ENCODE assay signal across 9 mouse cellular contexts in genomic region chr13:73512776-73513673, GRCm38 (mm10). TPM values are rescaled to one million over a fixed set of nuclear protein-coding genes. Genes with fewer than 3 reads are reported as not detected.
DNase-seq lines count a peak whose midpoint lies in the region; ATAC-seq and TF ChIP-seq lines count a peak whose summit lies in the region.
"Had no signal": no experiment of that assay in that cellular context is flagged by ENCODE, and none has a peak within 500 bp of the region (broad histone marks: within the 10 kb centered on the region; RNA-seq: fewer than 3 reads in every experiment).

No protein-coding gene starts in this region.

- no peaks in the 10 kb centered on the region for H3K9me3 ChIP-seq in forebrain, embryonic 16.5 days (ENCODE audit: control insufficient read depth, low read length)
- no peaks in the 10 kb centered on the region for H3K9me3 ChIP-seq in hindbrain, embryonic 16.5 days (ENCODE audit: control insufficient read depth, low read length)

- peaks cover 11% of the 10 kb centered on the region for H3K36me3 ChIP-seq in forebrain, embryonic 16.5 days (ENCODE audit: control insufficient read depth, insufficient read depth)
- H3K36me3 ChIP-seq in hindbrain, embryonic 16.5 days (ENCODE audit: control insufficient read depth, insufficient read depth, low read length), result peaks cover 24% of the 10 kb centered on the region

- no peaks in the 10 kb centered on the region; the same call in 1 of the 2 replicates for H3K4me1 ChIP-seq in forebrain, embryonic 16.5 days (replicated peaks; ENCODE audit: control insufficient read depth, insufficient read depth, low read length)
- H3K4me1 ChIP-seq in hindbrain, embryonic 16.5 days (ENCODE audit: control insufficient read depth, insufficient read depth, low read depth, low read length), result no peaks in the 10 kb centered on the region; the same call in 1 of the 2 replicates

- H3K27me3 ChIP-seq in Patski, result no peaks in the 10 kb centered on the region
- H3K27me3 ChIP-seq in forebrain, embryonic 16.5 days (replicated peaks; ENCODE audit: control insufficient read depth, insufficient read depth, low read length), result no peaks in the 10 kb centered on the region
- no peaks in the 10 kb centered on the region for H3K27me3 ChIP-seq in hindbrain, embryonic 16.5 days (replicated peaks; ENCODE audit: control insufficient read depth, insufficient read depth, low read length)

- no peak overlapping the region for H3K4me2 ChIP-seq in forebrain, embryonic 16.5 days (ENCODE audit: low read length)
- H3K4me2 ChIP-seq in hindbrain, embryonic 16.5 days (ENCODE audit: low read length), result no peak overlapping the region

- H3K4me3 ChIP-seq in forebrain, embryonic 16.5 days (replicated peaks; ENCODE audit: low read length), result no peak overlapping the region
- no peak overlapping the region for H3K4me3 ChIP-seq in hindbrain, embryonic 16.5 days (ENCODE audit: low read length)

- no peak overlapping the region for H3K27ac ChIP-seq in forebrain, embryonic 16.5 days (ENCODE audit: low read length)
- H3K27ac ChIP-seq in hindbrain, embryonic 16.5 days (ENCODE audit: low read depth, low read length), result no peak overlapping the region
- H3K27ac ChIP-seq: macrophage had no signal

- POLR2A ChIA-PET in Patski (lab: Charles Lee), result no interaction called here

- peak; percentile 62 for ATAC-seq in Patski
- ATAC-seq in forebrain, embryonic 16.5 days, result peak; percentile 57
- peak; percentile 62 for ATAC-seq in hindbrain, embryonic 16.5 days

- peak; percentile 88 for TF ChIP-seq CTCF in Patski (IDR thresholded peaks at IDR 0.05)

- H3K9ac ChIP-seq in forebrain, embryonic 16.5 days (replicated peaks; ENCODE audit: low read depth, low read length), result no peak overlapping the region
- no peak overlapping the region for H3K9ac ChIP-seq in hindbrain, embryonic 16.5 days (ENCODE audit: low read depth, low read length)

- in situ Hi-C loops in Patski (cut with MboI; ENCODE audit: low pct_unique_long_range_greater_than_20kb), result loop anchor here (5.0 to 25.0 kb wide), 2 partner anchors 99 to 179 kb away; partner anchors contain the start of gene Clptm1l

- CTCF ChIA-PET in Patski (lab: Charles Lee), result interaction anchor here (0.7 to 2.7 kb wide), 9 partner anchors 9 to 391 kb away, joined by 3 to 14 read pairs (median 3); no protein-coding TSS in a partner anchor

- 59% methylated on average over 13 of the region's 13 CpGs for WGBS in forebrain, embryonic 16.5 days
- 55% methylated on average over 13 of the region's 13 CpGs for WGBS in hindbrain, embryonic 16.5 days

- DNase-seq in Patski (ENCODE audit: low read depth, low spot score), result peak; percentile 20
- DNase-seq in cerebellum, adult 11-12 months, result peak; percentile 48
- DNase-seq in layer of hippocampus, postnatal 14 days (ENCODE audit: low spot score in 2 of 2), result peak; percentile 82 to 87
- DNase-seq in lung, postnatal 36 days, result peak; percentile 86
- DNase-seq in retina, postnatal 1 day, result peak; percentile 85
- peak; percentile 37 for DNase-seq in urinary bladder, postnatal 10 days (ENCODE audit: low spot score)

RNA-seq across cellular contexts. Expression of gene Slc6a3, which starts 23.5 kb away (rescaled TPM):
- not detected for polyA plus RNA-seq in Patski (2021)
- polyA plus RNA-seq in forebrain, embryonic 16.5 days (2015; fragmentation: Nextera tagmentation; extraction: Ambion mirVana), result 0.14 and 1.1 TPM in 2 replicates
- 0.49 and 0.56 TPM in 2 replicates for polyA plus RNA-seq in hindbrain, embryonic 16.5 days (2015; fragmentation: Nextera tagmentation; extraction: Ambion mirVana)
- under 1 TPM; 0.16 to 0.29 TPM for total RNA-seq in layer of hippocampus, postnatal 14 days (2021)
- polyA plus RNA-seq: macrophage had no signal

RNA-seq across cellular contexts. Expression of gene Lpcat1, which starts 46.0 kb away (rescaled TPM):
- 73.9 TPM for polyA plus RNA-seq in Patski (2021)
- 62.3 and 64.7 TPM in 2 replicates for polyA plus RNA-seq in forebrain, embryonic 16.5 days (2015; fragmentation: Nextera tagmentation; extraction: Ambion mirVana)
- polyA plus RNA-seq in hindbrain, embryonic 16.5 days (2015; fragmentation: Nextera tagmentation; extraction: Ambion mirVana), result 71.6 and 72.9 TPM in 2 replicates
- total RNA-seq in layer of hippocampus, postnatal 14 days (2021), result 10 to 100 TPM; 53.9 to 56.5 TPM

Comparison
In these comparisons a context has a peak if more than half of its experiments do, and no peak if none do; other contexts are left out.
1. DNase-seq: peak in every context shown above with its lines; median percentile 86 in lung, postnatal 36 days; 85 in retina, postnatal 1 day; 84 in layer of hippocampus, postnatal 14 days; 48 in cerebellum, adult 11-12 months; 37 in urinary bladder, postnatal 10 days; 20 in Patski.